Mouse (Mus musculus) forebrain, embryonic 14.5 days (tissue): ENCODE measurements around the gene Ankrd17. TPM values are rescaled to one million over a fixed set of nuclear protein-coding genes. Genes with fewer than 3 reads are reported as not detected.

Experiments used
- polyA plus RNA-seq: library from polyadenylated mRNA; unstranded; fragments of >200 nt; fragmentation: Nextera tagmentation; extraction: Ambion mirVana; gene quantifications from 2 replicates; pipeline ENCODE4 v1.2.1, GENCODE M21; 2014

Gene Ankrd17
- polyA plus RNA-seq, 1 experiment from 2014 or later, result 26.2 TPM

Other genes with a start within 250 kb of the Ankrd17 start
- gene Cox18, start 142.6 kb downstream of the Ankrd17 start, polyA plus RNA-seq, result 25.8 and 27.7 TPM in 2 replicates
- gene Gm9958, start 627 bp upstream of the Ankrd17 start, polyA plus RNA-seq, result 3.6 and 6.2 TPM in 2 replicates
- gene Alb, start 94.3 kb upstream of the Ankrd17 start, polyA plus RNA-seq, result not detected in 2 replicates
- 0.23 TPM in 1 of 2 replicates, not detected in the other for gene Afp, start 124.2 kb upstream of the Ankrd17 start, polyA plus RNA-seq
- gene Afm, start 152.4 kb upstream of the Ankrd17 start, polyA plus RNA-seq, result not detected in 2 replicates
- gene 5830473C10Rik, start 194.5 kb upstream of the Ankrd17 start, polyA plus RNA-seq, result not detected in 2 replicates